Mouse (Mus musculus): ENCODE measurements around the gene Plce1. TPM values are rescaled to one million over a fixed set of nuclear protein-coding genes. Genes with fewer than 3 reads are reported as not detected.

The Plce1 gene
- polyA plus RNA-seq, 1 experiment from 2014 or later = 6.1 TPM

- 94% methylated on average over 13 of the region's 13 CpGs for WGBS
- H3K4me2 ChIP-seq (replicated peaks; ENCODE audit: low read depth, low read length) = no peak overlapping the region
- no peaks in the 10 kb centered on the region for H3K36me3 ChIP-seq (ENCODE audit: control insufficient read depth, insufficient read depth, low read length)
- no peak overlapping the region for H3K9ac ChIP-seq (ENCODE audit: low read depth, low read length)
- 0 out of 2 replicates have a peak, but pooled peaks cover 2% of the 10 kb centered on the region for H3K9me3 ChIP-seq (ENCODE audit: control insufficient read depth, low read length)
- ATAC-seq (ENCODE audit: low FRiP score) (no peak), DNase-seq (ENCODE audit: low spot score) (no peak)
- H3K4me3 ChIP-seq (ENCODE audit: low read depth, low read length) = no peak overlapping the region
- H3K27me3 ChIP-seq (ENCODE audit: control insufficient read depth, insufficient read depth, low read length) = no peaks in the 10 kb centered on the region
- no peak overlapping the region for H3K27ac ChIP-seq (ENCODE audit: low read depth, low read length)
- no peaks in the 10 kb centered on the region for H3K4me1 ChIP-seq (replicated peaks; ENCODE audit: control insufficient read depth, insufficient read depth, low read length)
Observed at GRCm38 (mm10) chr19:38657980-38658379, 177.1 kb downstream of the Plce1 start.

- no peaks in the 10 kb centered on the region for H3K36me3 ChIP-seq (ENCODE audit: control insufficient read depth, insufficient read depth, low read length)
- no peaks in the 10 kb centered on the region for H3K9me3 ChIP-seq (ENCODE audit: control insufficient read depth, low read length)
- ATAC-seq (ENCODE audit: low FRiP score) = no peak
- WGBS = 89% methylated on average over 1 of the region's 1 CpGs
- no peak overlapping the region for H3K27ac ChIP-seq (ENCODE audit: low read depth, low read length)
- no peak overlapping the region for H3K4me2 ChIP-seq (replicated peaks; ENCODE audit: low read depth, low read length)
- no peaks in the 10 kb centered on the region for H3K4me1 ChIP-seq (replicated peaks; ENCODE audit: control insufficient read depth, insufficient read depth, low read length)
- H3K4me3 ChIP-seq (ENCODE audit: low read depth, low read length) = no peak overlapping the region
- H3K9ac ChIP-seq (ENCODE audit: low read depth, low read length) = no peak overlapping the region
- DNase-seq (ENCODE audit: low spot score) = no peak
- no peaks in the 10 kb centered on the region for H3K27me3 ChIP-seq (ENCODE audit: control insufficient read depth, insufficient read depth, low read length)
Observed at GRCm38 (mm10) chr19:38665398-38665797, 184.5 kb downstream of the Plce1 start.

DNA sequence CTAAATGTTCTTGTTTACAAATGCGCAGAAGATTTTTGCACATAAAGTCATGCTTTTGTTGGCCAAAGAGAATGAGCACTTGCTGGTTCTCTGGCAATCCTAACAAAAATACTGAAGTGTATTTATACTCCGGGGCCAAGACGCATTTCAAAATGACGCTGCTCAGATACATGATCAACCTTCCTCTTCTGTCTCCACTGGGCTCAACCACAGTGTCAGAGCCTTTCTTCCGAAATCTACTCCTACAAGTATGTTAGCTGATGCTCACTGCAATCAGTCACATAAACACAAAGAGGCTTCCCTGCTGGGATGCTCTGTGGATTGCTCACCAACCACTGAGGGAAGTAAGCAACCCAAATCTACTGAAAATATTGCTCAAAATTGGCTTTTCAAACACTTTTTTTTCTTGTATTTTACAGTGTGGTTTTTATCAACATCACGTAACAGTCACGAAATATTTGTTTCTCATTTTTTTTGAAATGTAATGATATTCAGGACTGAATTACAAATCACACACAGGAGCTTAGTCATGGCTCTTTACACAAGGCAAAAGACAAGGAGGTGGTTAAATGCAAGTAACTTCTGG, 191.2 kb downstream of the Plce1 start:
- Histone ChIP-seq H3K36me3 (ENCODE audit: control insufficient read depth, insufficient read depth, low read length) (no peaks in the 10 kb centered on the region), H3K4me1 (replicated peaks; ENCODE audit: control insufficient read depth, insufficient read depth, low read length) (no peaks in the 10 kb centered on the region), H3K4me2 (replicated peaks; ENCODE audit: low read depth, low read length) (no peak overlapping the region), H3K27ac (ENCODE audit: low read depth, low read length) (no peak overlapping the region), H3K4me3 (ENCODE audit: low read depth, low read length) (no peak overlapping the region), H3K9ac (ENCODE audit: low read depth, low read length) (no peak overlapping the region), H3K27me3 (ENCODE audit: control insufficient read depth, insufficient read depth, low read length) (no peaks in the 10 kb centered on the region), H3K9me3 (ENCODE audit: control insufficient read depth, low read length) (no peaks in the 10 kb centered on the region)
- DNase-seq (ENCODE audit: low spot score) (no peak), ATAC-seq (ENCODE audit: low FRiP score) (no peak)
- WGBS = 86% methylated on average over 7 of the region's 7 CpGs

DNA sequence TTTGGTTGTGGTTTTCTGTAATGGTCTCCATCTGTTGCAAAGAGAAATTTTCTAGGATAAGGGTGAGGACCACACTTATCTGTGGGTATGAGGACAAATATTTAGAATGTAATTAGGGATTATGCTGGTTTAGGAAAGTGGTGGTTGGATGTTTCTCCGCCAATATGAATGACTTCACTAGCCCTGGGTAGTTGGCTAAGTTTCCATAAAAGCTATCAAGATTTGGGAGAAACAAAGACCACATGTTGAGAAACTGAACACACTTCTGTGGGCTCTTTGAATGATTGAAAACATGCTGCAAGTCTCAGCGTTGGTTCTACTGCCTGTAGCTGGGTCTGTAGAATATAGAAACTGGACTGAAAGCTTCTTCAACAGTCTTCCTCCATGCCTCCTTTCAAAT, 193.0 kb downstream of the Plce1 start:
- 85% methylated on average over 2 of the region's 2 CpGs for WGBS
- H3K9me3 ChIP-seq (ENCODE audit: control insufficient read depth, low read length) = no peaks in the 10 kb centered on the region
- H3K9ac ChIP-seq (ENCODE audit: low read depth, low read length) = no peak overlapping the region
- no peak for DNase-seq (ENCODE audit: low spot score)
- H3K36me3 ChIP-seq (ENCODE audit: control insufficient read depth, insufficient read depth, low read length) = no peaks in the 10 kb centered on the region
- H3K4me1 ChIP-seq (replicated peaks; ENCODE audit: control insufficient read depth, insufficient read depth, low read length) = no peaks in the 10 kb centered on the region
- ATAC-seq (ENCODE audit: low FRiP score) = no peak
- H3K27me3 ChIP-seq (ENCODE audit: control insufficient read depth, insufficient read depth, low read length) = no peaks in the 10 kb centered on the region
- no peak overlapping the region for H3K4me3 ChIP-seq (ENCODE audit: low read depth, low read length)
- no peak overlapping the region for H3K27ac ChIP-seq (ENCODE audit: low read depth, low read length)
- H3K4me2 ChIP-seq (replicated peaks; ENCODE audit: low read depth, low read length) = no peak overlapping the region

- H3K9ac ChIP-seq (ENCODE audit: low read depth, low read length) = no peak overlapping the region
- no peak overlapping the region for H3K4me3 ChIP-seq (ENCODE audit: low read depth, low read length)
- no peaks in the 10 kb centered on the region for H3K9me3 ChIP-seq (ENCODE audit: control insufficient read depth, low read length)
- WGBS = 93% methylated on average over 5 of the region's 5 CpGs
- no peaks in the 10 kb centered on the region for H3K36me3 ChIP-seq (ENCODE audit: control insufficient read depth, insufficient read depth, low read length)
- no peak for DNase-seq (ENCODE audit: low spot score)
- H3K4me1 ChIP-seq (replicated peaks; ENCODE audit: control insufficient read depth, insufficient read depth, low read length) = no peaks in the 10 kb centered on the region
- no peak overlapping the region for H3K27ac ChIP-seq (ENCODE audit: low read depth, low read length)
- no peaks in the 10 kb centered on the region for H3K27me3 ChIP-seq (ENCODE audit: control insufficient read depth, insufficient read depth, low read length)
- no peak for ATAC-seq (ENCODE audit: low FRiP score)
- H3K4me2 ChIP-seq (replicated peaks; ENCODE audit: low read depth, low read length) = no peak overlapping the region
Observed at GRCm38 (mm10) chr19:38678655-38679054, 197.7 kb downstream of the Plce1 start.

- no peak overlapping the region for H3K4me3 ChIP-seq (ENCODE audit: low read depth, low read length)
- no peaks in the 10 kb centered on the region for H3K27me3 ChIP-seq (ENCODE audit: control insufficient read depth, insufficient read depth, low read length)
- no peak overlapping the region for H3K9ac ChIP-seq (ENCODE audit: low read depth, low read length)
- H3K36me3 ChIP-seq (ENCODE audit: control insufficient read depth, insufficient read depth, low read length) = no peaks in the 10 kb centered on the region
- no peak for DNase-seq (ENCODE audit: low spot score)
- H3K4me1 ChIP-seq (replicated peaks; ENCODE audit: control insufficient read depth, insufficient read depth, low read length) = no peaks in the 10 kb centered on the region
- H3K4me2 ChIP-seq (replicated peaks; ENCODE audit: low read depth, low read length) = no peak overlapping the region
- ATAC-seq (ENCODE audit: low FRiP score) = no peak
- WGBS = 89% methylated on average over 4 of the region's 4 CpGs
- H3K9me3 ChIP-seq (ENCODE audit: control insufficient read depth, low read length) = no peaks in the 10 kb centered on the region
- H3K27ac ChIP-seq (ENCODE audit: low read depth, low read length) = no peak overlapping the region
Observed at GRCm38 (mm10) chr19:38679520-38679919, 198.6 kb downstream of the Plce1 start.

- Histone ChIP-seq H3K27ac (ENCODE audit: low read depth, low read length) (no peak overlapping the region), H3K27me3 (ENCODE audit: control insufficient read depth, insufficient read depth, low read length) (no peaks in the 10 kb centered on the region), H3K9me3 (ENCODE audit: control insufficient read depth, low read length) (no peaks in the 10 kb centered on the region), H3K4me2 (replicated peaks; ENCODE audit: low read depth, low read length) (no peak overlapping the region), H3K36me3 (ENCODE audit: control insufficient read depth, insufficient read depth, low read length) (no peaks in the 10 kb centered on the region), H3K9ac (ENCODE audit: low read depth, low read length) (no peak overlapping the region), H3K4me3 (ENCODE audit: low read depth, low read length) (no peak overlapping the region), H3K4me1 (replicated peaks; ENCODE audit: control insufficient read depth, insufficient read depth, low read length) (no peaks in the 10 kb centered on the region)
- WGBS = 55% methylated on average over 5 of the region's 5 CpGs
- DNase-seq (ENCODE audit: low spot score) = no peak
- no peak for ATAC-seq (ENCODE audit: low FRiP score)
Observed at GRCm38 (mm10) chr19:38687326-38687725, 206.4 kb downstream of the Plce1 start.

GRCm38 (mm10) chr19:38688741-38689507, 208.0 kb downstream of the Plce1 start:
- 90% methylated on average over 4 of the region's 4 CpGs for WGBS
- no peak for ATAC-seq (ENCODE audit: low FRiP score)
- Histone ChIP-seq H3K9ac (ENCODE audit: low read depth, low read length) (no peak overlapping the region), H3K27me3 (ENCODE audit: control insufficient read depth, insufficient read depth, low read length) (no peaks in the 10 kb centered on the region), H3K9me3 (ENCODE audit: control insufficient read depth, low read length) (no peaks in the 10 kb centered on the region), H3K4me2 (replicated peaks; ENCODE audit: low read depth, low read length) (no peak overlapping the region), H3K4me3 (ENCODE audit: low read depth, low read length) (no peak overlapping the region), H3K4me1 (replicated peaks; ENCODE audit: control insufficient read depth, insufficient read depth, low read length) (no peaks in the 10 kb centered on the region), H3K27ac (ENCODE audit: low read depth, low read length) (no peak overlapping the region), H3K36me3 (ENCODE audit: control insufficient read depth, insufficient read depth, low read length) (no peaks in the 10 kb centered on the region)
- no peak for DNase-seq (ENCODE audit: low spot score)

DNA sequence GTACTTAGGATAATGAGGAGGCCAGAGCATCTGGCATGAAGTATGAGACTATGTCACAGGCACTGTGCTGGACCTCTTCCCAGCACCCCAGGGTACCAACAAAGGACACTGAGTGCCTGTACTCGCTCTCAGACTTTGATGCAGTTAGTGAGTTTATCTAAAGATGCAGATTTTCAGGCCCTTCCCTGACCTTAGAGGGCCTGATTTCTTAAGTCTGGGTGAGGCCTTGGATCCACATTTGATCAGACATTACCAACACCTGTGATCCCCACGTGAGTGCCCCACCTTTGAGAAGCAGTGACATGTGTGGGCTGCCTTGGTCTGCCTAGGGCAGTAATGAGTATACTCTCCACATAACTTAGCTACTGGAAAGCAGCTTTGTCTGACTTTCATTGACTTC, 209.4 kb downstream of the Plce1 start:
- Histone ChIP-seq H3K4me3 (ENCODE audit: low read depth, low read length) (no peak overlapping the region), H3K36me3 (ENCODE audit: control insufficient read depth, insufficient read depth, low read length) (no peaks in the 10 kb centered on the region), H3K27me3 (ENCODE audit: control insufficient read depth, insufficient read depth, low read length) (no peaks in the 10 kb centered on the region), H3K4me1 (replicated peaks; ENCODE audit: control insufficient read depth, insufficient read depth, low read length) (no peaks in the 10 kb centered on the region), H3K27ac (ENCODE audit: low read depth, low read length) (no peak overlapping the region), H3K9me3 (ENCODE audit: control insufficient read depth, low read length) (no peaks in the 10 kb centered on the region), H3K4me2 (replicated peaks; ENCODE audit: low read depth, low read length) (no peak overlapping the region), H3K9ac (ENCODE audit: low read depth, low read length) (no peak overlapping the region)
- ATAC-seq (ENCODE audit: low FRiP score) = no peak
- 91% methylated on average over 2 of the region's 2 CpGs for WGBS
- DNase-seq (ENCODE audit: low spot score) = no peak
